Mouse (Mus musculus) liver, embryonic 14.5 days (tissue): Measurements from ENCODE around the gene Gnat2. TPM values are rescaled to one million over a fixed set of nuclear protein-coding genes. Genes with fewer than 3 reads are reported as not detected.

Source experiments
- ATAC-seq: fragments of 200-750 bp; cut with Nextera tagmentation; 2 replicates; pipeline ENCODE4 v1.8.0; 2017; ENCODE audit warnings: moderate number of reproducible peaks, mild to moderate bottlenecking, moderate library complexity; ENCODE audit not compliant: insufficient read depth
- DNase-seq, 3 experiments: peaks; one replicate each; pipeline ENCODE4 v3.0.0-alpha.2; 2012 to 2013; ENCODE audit warnings: low read depth in 3 of 3, low spot score in 3 of 3
- H3K27ac ChIP-seq: fragments of 300-500 bp; sonication (generic); 2 replicates; pipeline ENCODE4 v1.5.1; 2014; ENCODE audit warnings: moderate library complexity, mild to moderate bottlenecking, control low read depth, inconsistent platforms
- H3K27me3 ChIP-seq: fragments of 300-500 bp; sonication (generic); 2 replicates; pipeline ENCODE4 v1.6.1; 2014; ENCODE audit warnings: mild to moderate bottlenecking, low read length, moderate library complexity; ENCODE audit not compliant: control insufficient read depth, insufficient read depth
- H3K36me3 ChIP-seq: fragments of 300-500 bp; sonication (generic); replicated peaks from 2 replicates; pipeline ENCODE4 v1.6.1; 2014; ENCODE audit warnings: low read depth; ENCODE audit not compliant: control insufficient read depth, insufficient read depth
- H3K4me1 ChIP-seq, 2 experiments: fragments of 200-500 bp in 1 of 2; fragments of 300-500 bp in 1 of 2; sonication (generic) in 1 of 2; replicated peaks; 2 replicates each; pipeline ENCODE4 v1.6.1; 2012 to 2014; ENCODE audit warnings: antibody characterized with exemption in 1 of 2, inconsistent platforms in 1 of 2, low read length in 1 of 2; ENCODE audit not compliant: control insufficient read depth in 2 of 2, insufficient read depth in 2 of 2
- H3K4me2 ChIP-seq: fragments of 300-500 bp; sonication (generic); 2 replicates; pipeline ENCODE4 v1.6.1; 2014; ENCODE audit warnings: low read depth, mild to moderate bottlenecking, control low read depth, moderate library complexity
- H3K4me3 ChIP-seq, 2 experiments: fragments of 200-500 bp in 1 of 2; fragments of 300-500 bp in 1 of 2; sonication (generic) in 1 of 2; 2 replicates each; pipeline ENCODE4 v1.5.1; 2012 to 2014; ENCODE audit warnings: low read depth in 2 of 2, low read length in 2 of 2, mild to moderate bottlenecking in 2 of 2, control low read depth in 1 of 2, inconsistent platforms in 1 of 2, moderate library complexity in 1 of 2; ENCODE audit not compliant: insufficient read depth in 1 of 2
- H3K9ac ChIP-seq: fragments of 300-500 bp; sonication (generic); replicated peaks from 2 replicates; pipeline ENCODE4 v1.6.1; 2014; ENCODE audit warnings: mild to moderate bottlenecking, control low read depth, moderate library complexity
- H3K9me3 ChIP-seq: fragments of 300-500 bp; sonication (generic); 2 replicates; pipeline ENCODE4 v1.6.1; 2016; ENCODE audit warnings: low read length, mixed read lengths; ENCODE audit not compliant: control insufficient read depth
- CTCF ChIP-seq: IDR thresholded peaks from 2 replicates; pipeline ENCODE4 v1.5.1; 2016; ENCODE audit warnings: antibody characterized with exemption, low read depth, control low read depth
- EP300 ChIP-seq: IDR thresholded peaks from 2 replicates; pipeline ENCODE4 v1.6.1; 2016; ENCODE audit warnings: antibody characterized with exemption, low read depth
- WGBS: fragments of 180-500 bp; shearing (Covaris S2); extraction: QIAGEN DNeasy Blood & Tissue Kit; methylation state at CpG from one replicate; pipeline ENCODE4 v1.1.7; 2014; ENCODE audit not compliant: insufficient replicate concordance; 5-methylcytosine and 5-hydroxymethylcytosine counted together
- polyA plus RNA-seq, 2 experiments: library from polyadenylated mRNA; depleted of rRNA in 1 of 2; stranded (reverse) in 1 of 2; unstranded in 1 of 2; fragments of >200 nt; fragmentation: Nextera tagmentation in 1 of 2; extraction: Ambion mirVana in 1 of 2; gene quantifications; 2 replicates each; pipeline versions ENCODE4 v1.2.1 to v1.2.3; 2012 to 2014

The Gnat2 gene
- polyA plus RNA-seq, 2 experiments: 1.4 to 2.5 TPM

DNA sequence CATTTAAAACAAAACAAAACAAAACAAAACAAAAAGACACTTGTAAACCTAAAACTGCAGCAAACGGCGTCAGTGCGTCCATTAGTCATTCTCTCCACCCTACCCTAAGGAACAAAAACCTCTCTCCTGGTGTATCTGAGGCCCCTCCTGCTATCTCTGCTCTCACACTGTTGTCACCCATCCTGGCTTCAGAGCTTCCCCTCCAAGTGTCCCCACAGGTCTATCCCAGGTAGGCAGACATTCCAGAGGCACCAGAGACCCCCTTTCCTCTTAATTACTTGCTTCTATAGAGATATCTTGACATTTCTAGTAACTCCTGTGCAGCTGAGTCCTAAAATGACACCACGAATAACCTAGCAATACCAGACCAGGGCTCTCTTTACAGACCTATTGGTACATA is 36.8 kb downstream of the Gnat2 start:
- Histone ChIP-seq H3K4me3 (0 out of 4 replicates have a peak overlapping the region, but pooled peaks of 1 of the 2 experiments have one; percentile 4), H3K4me1 (peaks cover 50 to 59% of the 10 kb centered on the region in 2 experiments), H3K27ac (peak overlapping the region; percentile 77), H3K27me3 (no peaks in the 10 kb centered on the region), H3K36me3 (no peaks in the 10 kb centered on the region), H3K4me2 (peak overlapping the region; percentile 59), H3K9me3 (no peaks in the 10 kb centered on the region), H3K9ac (peak overlapping the region; percentile 57)
- WGBS: 42% methylated on average over 4 of the region's 4 CpGs
- DNase-seq (no peak), ATAC-seq (peak; percentile 85)
- no peak for TF ChIP-seq CTCF
- no peak for TF ChIP-seq EP300

- ATAC-seq (peak; percentile 88), DNase-seq (peak; percentile 31 to 41 (median 37))
- Histone ChIP-seq H3K27ac (peak overlapping the region; percentile 77), H3K4me3 (no peak overlapping the region), H3K9me3 (no peaks in the 10 kb centered on the region), H3K4me1 (peaks cover 50 to 59% of the 10 kb centered on the region in 2 experiments), H3K27me3 (no peaks in the 10 kb centered on the region), H3K36me3 (no peaks in the 10 kb centered on the region), H3K9ac (peak overlapping the region; percentile 57), H3K4me2 (peak overlapping the region; percentile 59)
- TF ChIP-seq CTCF (no peak), EP300 (peak; percentile 56)
- WGBS: 21% methylated on average over 4 of the region's 4 CpGs
These were observed 37.2 kb downstream of the Gnat2 start for GRCm38 (mm10) chr3:108129804-108130203.

DNA sequence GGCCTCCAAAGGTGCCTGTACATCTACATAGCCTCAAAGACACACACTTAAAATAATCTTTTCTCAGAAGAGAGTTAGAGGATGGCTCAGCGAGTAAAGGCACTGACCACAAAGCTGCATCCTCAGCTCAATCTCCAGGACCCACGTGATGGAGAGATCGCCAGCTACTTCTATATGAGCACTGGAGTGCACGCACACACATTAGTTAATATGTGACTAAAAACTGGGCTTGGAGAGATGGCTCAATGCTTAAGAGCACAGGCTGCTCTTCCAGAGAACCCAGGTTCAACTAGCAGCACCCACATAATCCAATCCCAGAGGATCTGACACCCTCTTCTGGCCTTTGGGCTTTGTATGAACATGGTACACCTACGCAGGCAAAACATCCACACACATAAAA is 38.6 kb downstream of the Gnat2 start:
- Histone ChIP-seq H3K36me3 (no peaks in the 10 kb centered on the region), H3K27ac (no peak overlapping the region), H3K4me2 (peak overlapping the region; percentile 22; the same call in 1 of the 2 replicates), H3K27me3 (no peaks in the 10 kb centered on the region), H3K4me3 (no peak overlapping the region), H3K4me1 (peaks cover 47 to 55% of the 10 kb centered on the region in 2 experiments), H3K9ac (no peak overlapping the region), H3K9me3 (no peaks in the 10 kb centered on the region)
- TF ChIP-seq EP300 (no peak), CTCF (no peak)
- no peak for ATAC-seq
- WGBS: 79% methylated on average over 5 of the region's 5 CpGs
- no peak for DNase-seq

GRCm38 (mm10) chr3:108131821-108132220 is 39.2 kb downstream of the Gnat2 start:
- H3K4me1 ChIP-seq: peaks cover 42 to 51% of the 10 kb centered on the region in 2 experiments
- no peak for ATAC-seq

DNA sequence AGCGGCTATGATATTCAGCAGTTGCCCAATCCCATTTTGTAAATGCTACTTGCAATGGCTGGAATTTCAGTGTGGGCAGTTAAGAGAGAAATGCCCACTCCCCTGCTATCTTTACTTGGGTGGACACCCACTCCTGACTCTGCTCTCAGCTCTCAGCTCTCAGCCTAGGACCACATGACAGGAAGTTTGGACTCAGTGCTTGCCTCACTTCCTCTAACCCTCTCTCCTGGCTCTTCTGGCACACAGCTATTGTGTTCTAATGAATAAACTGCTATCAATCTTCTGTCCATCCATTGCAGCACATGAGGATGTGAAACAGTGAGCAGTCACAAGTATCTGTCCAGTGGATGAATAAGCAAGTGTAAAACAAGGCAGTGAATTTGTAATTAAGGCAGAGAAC is 39.9 kb downstream of the Gnat2 start:
- DNase-seq (no peak), ATAC-seq (no peak)
- H3K27ac ChIP-seq: peak overlapping the region; percentile 16; the same call in 1 of the 2 replicates
- H3K4me1 ChIP-seq: peaks cover 42 to 49% of the 10 kb centered on the region in 2 experiments
- 68% methylated on average over 1 of the region's 1 CpGs for WGBS
- no peaks in the 10 kb centered on the region for H3K9me3 ChIP-seq
- H3K9ac ChIP-seq: no peak overlapping the region
- no peaks in the 10 kb centered on the region for H3K27me3 ChIP-seq
- H3K36me3 ChIP-seq: peaks cover 6% of the 10 kb centered on the region
- no peak overlapping the region for H3K4me2 ChIP-seq
- no peak overlapping the region for H3K4me3 ChIP-seq
- TF ChIP-seq EP300 (no peak), CTCF (no peak)

More at GRCm38 (mm10) chr3:108131821-108132220, 39.2 kb downstream of the Gnat2 start:
- Histone ChIP-seq H3K9me3 (no peaks in the 10 kb centered on the region), H3K9ac (peak overlapping the region; percentile 32; the same call in 1 of the 2 replicates), H3K4me3 (no peak overlapping the region), H3K4me2 (no peak overlapping the region), H3K27me3 (no peaks in the 10 kb centered on the region), H3K27ac (peak overlapping the region; percentile 31; the same call in 1 of the 2 replicates), H3K36me3 (peaks cover 2% of the 10 kb centered on the region)
- no peak for TF ChIP-seq EP300
- TF ChIP-seq CTCF: no peak
- DNase-seq: no peak
- WGBS: 60% methylated on average over 1 of the region's 1 CpGs
